Mouse (Mus musculus) CH12.LX (cell line): ENCODE measurements around the gene Slc26a9.

ENCODE experiments used
- CHD1 ChIP-seq: IDR thresholded peaks from 2 replicates; pipeline ENCODE4 v1.6.1; 2012; ENCODE audit warnings: low read depth, low read length, improper control_type of control experiment, inconsistent platforms
- CTCF ChIP-seq, 2 experiments: IDR thresholded peaks in 1 of 2; conservative IDR thresholded peaks in 1 of 2; 2 replicates each; pipeline ENCODE4 v1.5.1; 2011 to 2012; ENCODE audit warnings: low read depth in 2 of 2, low read length in 2 of 2, improper control_type of control experiment in 1 of 2, inconsistent platforms in 1 of 2, mild to moderate bottlenecking in 1 of 2, moderate library complexity in 1 of 2
- E2F4 ChIP-seq: IDR thresholded peaks from 2 replicates; pipeline ENCODE4 v1.6.1; 2011; ENCODE audit warnings: low read depth, low read length, improper control_type of control experiment; ENCODE audit not compliant: insufficient replicate concordance
- EP300 ChIP-seq: IDR thresholded peaks from 2 replicates; pipeline ENCODE4 v1.6.1; 2011; ENCODE audit warnings: low read length, improper control_type of control experiment
- MXI1 ChIP-seq: IDR thresholded peaks from 2 replicates; pipeline ENCODE4 v1.6.1; 2011; ENCODE audit warnings: mild to moderate bottlenecking, low read depth, low read length, improper control_type of control experiment
- NELFE ChIP-seq: IDR thresholded peaks from 2 replicates; pipeline ENCODE4 v1.6.1; 2011; ENCODE audit warnings: low read depth, low read length, improper control_type of control experiment
- PAX5 ChIP-seq: IDR thresholded peaks from 2 replicates; pipeline ENCODE4 v1.6.1; 2012; ENCODE audit warnings: low read length, inconsistent platforms, mixed read lengths
- POLR2A ChIP-seq: IDR thresholded peaks from 2 replicates; pipeline ENCODE4 v1.6.1; 2011; ENCODE audit warnings: low read depth, mild to moderate bottlenecking, improper control_type of control experiment, low read length
- RCOR1 ChIP-seq: conservative IDR thresholded peaks from 2 replicates; pipeline ENCODE4 v1.6.1; 2012; ENCODE audit warnings: low read depth, mild to moderate bottlenecking, inconsistent platforms, low read length, improper control_type of control experiment
- UBTF ChIP-seq: IDR thresholded peaks from 2 replicates; pipeline ENCODE4 v1.6.1; 2012; ENCODE audit warnings: low read depth, mild to moderate bottlenecking, inconsistent platforms, low read length, improper control_type of control experiment, moderate library complexity
- USF1 ChIP-seq: IDR thresholded peaks from 2 replicates; pipeline ENCODE4 v1.6.1; 2014; ENCODE audit warnings: low read depth, mild to moderate bottlenecking, inconsistent platforms, low read length, improper control_type of control experiment
- ZNF384 ChIP-seq: IDR thresholded peaks from 2 replicates; pipeline ENCODE4 v1.6.1; 2012; ENCODE audit warnings: low read depth, low read length, improper control_type of control experiment, inconsistent platforms

- no peak for TF ChIP-seq CTCF (conservative IDR thresholded peaks at IDR 0.05 in 1 of 2, IDR thresholded peaks at IDR 0.05 in 1 of 2; ENCODE audit: low read depth in 2 of 2, low read length in 2 of 2)
- TF ChIP-seq UBTF = no peak
- no peak for TF ChIP-seq EP300
- no peak for TF ChIP-seq ZNF384
- no peak for TF ChIP-seq RCOR1
- TF ChIP-seq POLR2A = no peak
- TF ChIP-seq USF1 = no peak
- no peak for TF ChIP-seq MXI1
- no peak for TF ChIP-seq CHD1
- TF ChIP-seq NELFE = no peak
- no peak for TF ChIP-seq E2F4
- TF ChIP-seq PAX5 = no peak
Observed at GRCm38 (mm10) chr1:131721989-131722388, 21.8 kb upstream of the Slc26a9 start.
